Mouse (Mus musculus) bone marrow, adult 2 months (tissue): ENCODE measurements around the gene AI597479. TPM values are rescaled to one million over a fixed set of nuclear protein-coding genes. Genes with fewer than 3 reads are reported as not detected.
"Not testable (repeated sequence)": the region's sequence is repeated elsewhere in the genome, so short reads cannot be mapped to it uniquely, and the experiment has no call there.

ENCODE experiments used
- H3K27ac ChIP-seq: fragments of 200-500 bp; 2 replicates; pipeline ENCODE4 v1.5.1; 2012; ENCODE audit warnings: low read depth, mild to moderate bottlenecking, control low read depth, inconsistent platforms, low read length; ENCODE audit not compliant: control insufficient read depth, poor library complexity, insufficient read depth
- H3K4me1 ChIP-seq: fragments of 200-500 bp; 2 replicates; pipeline ENCODE4 v1.6.1; 2011; ENCODE audit warnings: low read length; ENCODE audit not compliant: control insufficient read depth, insufficient read depth
- H3K4me3 ChIP-seq: fragments of 200-500 bp; replicated peaks from 2 replicates; pipeline ENCODE3; 2011; ENCODE audit warnings: mild to moderate bottlenecking, low read depth, low read length, control low read depth; ENCODE audit not compliant: control insufficient read depth
- CTCF ChIP-seq: fragments of 200-500 bp; IDR thresholded peaks from 2 replicates; pipeline ENCODE4 v1.5.1; 2011; ENCODE audit warnings: low read length, control low read depth; ENCODE audit not compliant: control insufficient read depth, insufficient read depth
- POLR2A ChIP-seq: fragments of 200-500 bp; IDR thresholded peaks from 2 replicates; pipeline ENCODE4 v1.6.1; 2011; ENCODE audit warnings: low read depth, mild to moderate bottlenecking, control low read depth, low read length, borderline replicate concordance; ENCODE audit not compliant: control insufficient read depth
- WGBS: fragments of 180-500 bp; shearing (Covaris S2); methylation state at CpG from one replicate; pipeline ENCODE4 v1.1.7; 2018; 5-methylcytosine and 5-hydroxymethylcytosine counted together
- polyA plus RNA-seq: library from polyadenylated mRNA; stranded (reverse); fragments of >200 nt; gene quantifications from 2 replicates; pipeline ENCODE4 v1.2.4, GENCODE M21; 2011; ENCODE audit warnings: low replicate concordance; ENCODE audit not compliant: missing spikeins, insufficient read depth, insufficient read length

AI597479 gene
- polyA plus RNA-seq, 1 experiment, result 5.9 TPM

- Histone ChIP-seq H3K4me1 (no peaks in the 10 kb centered on the region; the same call in 1 of the 2 replicates), H3K27ac (no peak overlapping the region), H3K4me3 (no peak overlapping the region)
- TF ChIP-seq POLR2A (no peak), CTCF (no peak)
- WGBS, result 82% methylated on average over 5 of the region's 5 CpGs
Measured at GRCm38 (mm10) chr1:43130219-43130981, 31.9 kb downstream of the AI597479 start.

- Histone ChIP-seq H3K27ac (no peak overlapping the region), H3K4me1 (no peaks in the 10 kb centered on the region; the same call in 1 of the 2 replicates), H3K4me3 (no peak overlapping the region)
- WGBS, result 86% methylated on average over 9 of the region's 9 CpGs
- TF ChIP-seq POLR2A (no peak), CTCF (no peak)
Measured at GRCm38 (mm10) chr1:43131591-43131990, 33.1 kb downstream of the AI597479 start.

DNA sequence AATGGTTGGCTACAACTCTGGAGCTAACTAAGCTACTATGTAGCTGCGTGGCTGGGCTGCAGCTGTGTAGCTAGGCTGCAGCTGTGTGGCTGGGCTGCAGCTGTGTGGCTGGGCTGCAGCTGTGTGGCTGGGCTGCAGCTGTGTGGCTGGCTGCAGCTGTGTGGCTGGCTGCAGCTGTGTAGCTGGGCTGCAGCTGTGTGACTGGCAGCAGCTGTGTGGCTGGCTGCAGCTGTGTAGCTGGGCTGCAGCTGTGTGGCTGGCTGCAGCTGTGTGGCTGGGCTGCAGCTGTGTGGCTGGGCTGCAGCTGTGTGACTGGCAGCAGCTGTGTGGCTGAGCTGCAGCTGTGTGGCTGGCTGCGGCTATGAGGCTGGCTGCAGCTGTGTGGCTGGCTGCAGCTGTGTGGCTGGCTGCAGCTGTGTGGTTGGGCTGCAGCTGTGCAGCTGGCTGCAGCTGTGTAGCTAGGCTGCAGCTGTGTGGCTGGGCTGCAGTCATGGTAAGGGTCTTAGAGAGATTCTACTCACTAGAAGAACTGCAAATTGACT is 38.0 kb downstream of the AI597479 start:
- not testable (repeated sequence) for H3K27ac ChIP-seq, H3K4me1 ChIP-seq, H3K4me3 ChIP-seq
- 76% methylated on average over 2 of the region's 2 CpGs for WGBS

DNA sequence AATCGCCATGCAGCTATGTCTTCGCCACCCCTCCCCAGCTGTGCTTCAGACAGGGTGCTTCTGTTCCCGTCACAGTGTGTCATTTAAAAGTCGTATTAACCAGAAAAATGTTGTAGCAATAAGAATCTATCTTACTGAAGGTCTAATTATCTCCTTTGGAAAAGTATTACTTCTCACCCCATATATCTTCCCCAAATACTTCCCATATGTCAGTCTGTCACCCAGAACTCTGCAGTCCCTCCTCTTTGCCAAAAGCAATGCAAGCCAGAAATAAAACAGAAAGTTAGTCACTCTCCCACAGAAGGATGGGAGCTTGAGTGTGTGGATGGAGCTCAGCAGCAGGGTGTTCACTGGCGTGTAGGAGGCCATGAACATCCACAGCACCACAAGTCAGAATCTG is 38.8 kb downstream of the AI597479 start:
- Histone ChIP-seq H3K4me1 (no peaks in the 10 kb centered on the region; the same call in 1 of the 2 replicates), H3K27ac (no peak overlapping the region), H3K4me3 (no peak overlapping the region)
- 81% methylated on average over 5 of the region's 5 CpGs for WGBS
- TF ChIP-seq POLR2A (no peak), CTCF (no peak)

- no peak overlapping the region for H3K27ac ChIP-seq
- H3K4me1 ChIP-seq, result no peaks in the 10 kb centered on the region
- 73% methylated on average over 15 of the region's 15 CpGs for WGBS
- no peak overlapping the region for H3K4me3 ChIP-seq
- TF ChIP-seq CTCF, result peak; percentile 33; the same call in 1 of the 2 replicates
- no peak for TF ChIP-seq POLR2A
Measured at GRCm38 (mm10) chr1:43138268-43138812, 39.8 kb downstream of the AI597479 start.

DNA sequence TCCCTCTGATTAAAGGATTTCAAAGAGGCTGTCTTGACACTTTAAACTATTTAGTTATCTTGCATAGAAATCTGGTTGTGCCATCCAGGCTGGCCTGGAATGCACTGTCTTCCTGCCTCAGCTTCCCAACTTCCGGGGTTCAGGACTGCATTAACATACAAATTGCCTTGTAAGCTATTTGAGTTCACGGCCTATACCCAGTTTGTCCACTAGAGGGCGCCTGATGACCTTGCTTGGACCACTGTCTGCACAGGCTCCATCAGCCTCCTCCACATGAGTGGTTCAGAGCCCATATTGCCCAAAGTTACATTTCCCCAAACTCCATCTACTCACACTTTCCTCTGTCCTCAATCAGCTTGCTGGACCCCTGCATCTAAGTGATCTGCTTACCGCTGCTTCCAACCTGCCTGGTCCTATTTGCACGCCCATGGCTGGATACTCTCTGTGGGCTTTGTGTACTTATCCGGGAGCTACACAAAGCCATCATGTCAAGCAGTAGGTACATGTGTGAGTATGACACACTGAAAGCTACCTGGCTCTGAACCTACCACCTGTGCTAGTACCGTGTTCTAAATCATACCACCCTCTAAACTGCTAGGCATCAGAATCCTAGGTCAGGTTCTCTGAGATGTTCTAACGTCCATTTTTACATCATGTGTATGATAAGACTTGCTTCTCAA is 41.2 kb downstream of the AI597479 start:
- Histone ChIP-seq H3K4me1 (no peaks in the 10 kb centered on the region), H3K4me3 (no peak overlapping the region), H3K27ac (no peak overlapping the region)
- TF ChIP-seq CTCF, result peak; percentile 90
- TF ChIP-seq POLR2A, result no peak
- WGBS, result 55% methylated on average over 8 of the region's 8 CpGs

DNA sequence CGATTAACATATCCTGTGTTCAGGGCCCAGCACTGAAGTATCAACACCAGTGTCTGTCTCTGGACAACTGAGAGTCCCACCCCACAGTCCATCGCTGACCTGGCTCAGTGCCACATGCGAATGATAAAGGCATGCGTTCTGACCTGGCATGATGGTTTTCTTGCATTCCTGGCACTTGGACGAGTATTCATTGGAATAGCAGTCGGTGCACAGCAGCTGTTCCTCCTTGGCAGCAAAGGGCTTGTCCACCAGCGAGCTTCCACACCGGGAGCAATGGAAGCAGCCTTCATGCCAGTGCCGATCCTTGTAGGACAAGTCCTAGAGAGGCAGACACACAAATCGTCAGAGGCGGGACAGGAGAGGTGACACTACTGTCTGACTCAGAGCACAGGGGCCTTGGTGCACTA is 43.0 kb downstream of the AI597479 start:
- TF ChIP-seq POLR2A, result no peak
- TF ChIP-seq CTCF, result no peak
- no peak overlapping the region for H3K27ac ChIP-seq
- H3K4me3 ChIP-seq, result no peak overlapping the region
- H3K4me1 ChIP-seq, result no peaks in the 10 kb centered on the region
- 83% methylated on average over 11 of the region's 11 CpGs for WGBS

DNA sequence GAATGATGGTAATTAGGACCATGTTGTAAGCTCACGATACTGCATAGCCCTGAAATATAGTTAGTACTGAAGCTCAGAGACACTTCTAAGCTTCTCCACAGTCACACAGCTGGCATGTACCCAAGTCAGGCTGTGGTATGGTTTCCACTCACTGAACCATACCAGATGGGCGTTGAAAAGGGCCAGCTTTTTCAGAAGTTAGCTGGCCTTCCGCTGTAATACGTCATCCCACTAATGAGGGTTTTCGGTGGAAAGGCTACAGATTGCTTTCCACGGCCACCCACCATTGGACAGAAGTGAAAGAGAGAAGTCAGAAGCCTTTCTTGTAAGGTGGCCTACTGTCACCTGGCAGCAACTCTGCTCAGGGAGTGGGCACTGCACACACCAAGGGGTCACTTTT is 44.3 kb downstream of the AI597479 start:
- Histone ChIP-seq H3K4me1 (no peaks in the 10 kb centered on the region; the same call in 1 of the 2 replicates), H3K4me3 (no peak overlapping the region), H3K27ac (no peak overlapping the region)
- 84% methylated on average over 6 of the region's 6 CpGs for WGBS
- TF ChIP-seq POLR2A (no peak), CTCF (no peak)
